27 mouse cellular contexts compared by ENCODE assay signal in genomic region chr10:128250565-128250964, GRCm38 (mm10). TPM values are rescaled to one million over a fixed set of nuclear protein-coding genes. Genes with fewer than 3 reads are reported as not detected.
DNase-seq lines count a peak whose midpoint lies in the region; ATAC-seq lines count a peak whose summit lies in the region.
"Had no signal": no experiment of that assay in that cellular context is flagged by ENCODE, and none has a peak within 500 bp of the region (broad histone marks: within the 10 kb centered on the region; RNA-seq: fewer than 3 reads in every experiment).

No protein-coding gene starts in this region.

- no peaks in the 10 kb centered on the region for H3K27me3 ChIP-seq in hindbrain, embryonic 11.5 days (ENCODE audit: control insufficient read depth, insufficient read depth, low read length)
- H3K27me3 ChIP-seq: embryonic facial prominence, embryonic 13.5 days; embryonic facial prominence, embryonic 15.5 days; forebrain, embryonic 12.5 days; forebrain, embryonic 15.5 days had no signal

- no peak overlapping the region for H3K27ac ChIP-seq in hindbrain, embryonic 11.5 days (ENCODE audit: low read depth, low read length)
- H3K27ac ChIP-seq: embryonic facial prominence, embryonic 13.5 days; embryonic facial prominence, embryonic 15.5 days; forebrain, embryonic 10.5 days; forebrain, embryonic 12.5 days; forebrain, embryonic 15.5 days had no signal

- no peak overlapping the region for H3K4me3 ChIP-seq in hindbrain, embryonic 11.5 days (ENCODE audit: low read depth, low read length)
- H3K4me3 ChIP-seq: embryonic facial prominence, embryonic 13.5 days; embryonic facial prominence, embryonic 15.5 days; erythroblast, embryonic 14.5 days; forebrain, embryonic 10.5 days; forebrain, embryonic 12.5 days; forebrain, embryonic 15.5 days had no signal

- no peak overlapping the region for H3K4me2 ChIP-seq in hindbrain, embryonic 11.5 days (replicated peaks; ENCODE audit: low read depth, low read length)
- H3K4me2 ChIP-seq: embryonic facial prominence, embryonic 13.5 days; embryonic facial prominence, embryonic 15.5 days; forebrain, embryonic 12.5 days; forebrain, embryonic 15.5 days had no signal

- WGBS in hindbrain, embryonic 11.5 days, result 98% methylated on average over 13 of the region's 13 CpGs

- no peaks in the 10 kb centered on the region for H3K4me1 ChIP-seq in hindbrain, embryonic 11.5 days (replicated peaks; ENCODE audit: control insufficient read depth, insufficient read depth, low read length)
- H3K4me1 ChIP-seq: embryonic facial prominence, embryonic 15.5 days; forebrain, embryonic 10.5 days; forebrain, embryonic 12.5 days; forebrain, embryonic 15.5 days had no signal

- H3K9me3 ChIP-seq in hindbrain, embryonic 11.5 days (ENCODE audit: control insufficient read depth, low read length), result no peaks in the 10 kb centered on the region
- H3K9me3 ChIP-seq: embryonic facial prominence, embryonic 13.5 days; embryonic facial prominence, embryonic 15.5 days; forebrain, embryonic 10.5 days; forebrain, embryonic 12.5 days; forebrain, embryonic 15.5 days had no signal

- no peak overlapping the region for H3K9ac ChIP-seq in hindbrain, embryonic 11.5 days (ENCODE audit: low read depth, low read length)
- H3K9ac ChIP-seq: embryonic facial prominence, embryonic 15.5 days; forebrain, embryonic 12.5 days; forebrain, embryonic 15.5 days; forebrain, postnatal 0 days had no signal

- ATAC-seq in granulocyte monocyte progenitor cell, adult 5-6 weeks (replicated peaks; ENCODE audit: poor library complexity, severe bottlenecking), result peak; percentile 60
- ATAC-seq in megakaryocyte progenitor cell, adult 5-6 weeks (replicated peaks; ENCODE audit: poor library complexity), result peak; percentile 11; the same call in 1 of the 2 replicates
- ATAC-seq in hindbrain, embryonic 11.5 days (ENCODE audit: low FRiP score), result no peak
- ATAC-seq: activated CD4-positive, CD25-positive, alpha-beta regulatory T cell, adult 4 months; forebrain, embryonic 15.5 days; forebrain, postnatal 0 days had no signal

- peaks cover 18% of the 10 kb centered on the region for H3K36me3 ChIP-seq in hindbrain, embryonic 11.5 days (ENCODE audit: control insufficient read depth, insufficient read depth, low read length)

- peak; percentile 61 for DNase-seq in ZHBTc4 (ENCODE audit: low read depth, low spot score)
- DNase-seq in hindbrain, embryonic 11.5 days (ENCODE audit: low spot score), result no peak
- DNase-seq in cerebellum, adult 11 months, result no peak
- DNase-seq: adrenal gland, adult 8-10 months; adrenal gland, postnatal 14 days; adrenal gland, postnatal 36 days; cerebellum, adult 18-20 months; cerebellum, adult 8-10 months; cerebellum, adult 9-11 months; cerebellum, postnatal 14 days; cerebellum, postnatal 36 days; embryo, embryonic 11 days; forebrain, postnatal 0 days had no signal

RNA-seq across cellular contexts. Expression of gene Apon, which starts 3.3 kb away (rescaled TPM):
- 0.41 and 3.2 TPM in 2 replicates for total RNA-seq in granulocyte monocyte progenitor cell, adult 5-6 weeks (2014; fragmentation: Nextera tagmentation)
- total RNA-seq in granulocyte monocyte progenitor cell, adult 5-6 weeks (2017), result 0.31 and 0.99 TPM in 2 replicates
- total RNA-seq in megakaryocyte progenitor cell, adult 5-6 weeks (2015), result 0.10 TPM in 1 of 2 replicates, not detected in the other
- 0.08 and 0.20 TPM in 2 replicates for total RNA-seq in megakaryocyte progenitor cell, adult 5-6 weeks (2017)
- 0.17 and 0.36 TPM in 2 replicates for polyA plus RNA-seq in hindbrain, embryonic 11.5 days (2014; fragmentation: Nextera tagmentation; extraction: Ambion mirVana)
- total RNA-seq: adrenal gland, adult 18-20 months; forebrain, postnatal 0 days had no signal
- polyA plus RNA-seq: activated CD4-positive, CD25-positive, alpha-beta regulatory T cell, adult 4 months; forebrain, postnatal 0 days had no signal

RNA-seq across cellular contexts. Expression of gene Apof, which starts 17.9 kb away (rescaled TPM):
- total RNA-seq in granulocyte monocyte progenitor cell, adult 5-6 weeks (2014; fragmentation: Nextera tagmentation), result not detected in 2 replicates
- total RNA-seq in granulocyte monocyte progenitor cell, adult 5-6 weeks (2017), result 0.34 and 0.57 TPM in 2 replicates
- not detected in 2 replicates for total RNA-seq in megakaryocyte progenitor cell, adult 5-6 weeks (2015)
- not detected in 2 replicates for total RNA-seq in megakaryocyte progenitor cell, adult 5-6 weeks (2017)
- not detected in 2 replicates for polyA plus RNA-seq in hindbrain, embryonic 11.5 days (2014; fragmentation: Nextera tagmentation; extraction: Ambion mirVana)
- total RNA-seq: common myeloid progenitor, adult 5-6 weeks; MEL had no signal
- polyA plus RNA-seq: activated CD4-positive, CD25-positive, alpha-beta regulatory T cell, adult 4 months; C2C12; embryonic facial prominence, embryonic 11.5 days; embryonic facial prominence, embryonic 13.5 days; embryonic facial prominence, embryonic 15.5 days; erythroblast, embryonic 14.5 days; forebrain, embryonic 10.5 days; forebrain, embryonic 12.5 days; forebrain, embryonic 15.5 days had no signal

RNA-seq across cellular contexts. Expression of gene Timeless, which starts 18.7 kb away (rescaled TPM):
- 55.4 and 70.5 TPM in 2 replicates for total RNA-seq in granulocyte monocyte progenitor cell, adult 5-6 weeks (2014; fragmentation: Nextera tagmentation)
- total RNA-seq in granulocyte monocyte progenitor cell, adult 5-6 weeks (2017), result 64.0 and 71.4 TPM in 2 replicates
- total RNA-seq in megakaryocyte progenitor cell, adult 5-6 weeks (2015), result 23.7 and 33.8 TPM in 2 replicates
- 70.4 and 86.5 TPM in 2 replicates for total RNA-seq in megakaryocyte progenitor cell, adult 5-6 weeks (2017)
- polyA plus RNA-seq in hindbrain, embryonic 11.5 days (2014; fragmentation: Nextera tagmentation; extraction: Ambion mirVana), result 43.1 and 43.8 TPM in 2 replicates

RNA-seq across cellular contexts. Expression of gene Stat2, which starts 19.8 kb away (rescaled TPM):
- total RNA-seq in granulocyte monocyte progenitor cell, adult 5-6 weeks (2014; fragmentation: Nextera tagmentation), result 26.8 and 28.5 TPM in 2 replicates
- 6.5 and 7.1 TPM in 2 replicates for total RNA-seq in granulocyte monocyte progenitor cell, adult 5-6 weeks (2017)
- total RNA-seq in megakaryocyte progenitor cell, adult 5-6 weeks (2015), result 9.6 and 9.8 TPM in 2 replicates
- total RNA-seq in megakaryocyte progenitor cell, adult 5-6 weeks (2017), result 6.8 and 8.6 TPM in 2 replicates
- polyA plus RNA-seq in hindbrain, embryonic 11.5 days (2014; fragmentation: Nextera tagmentation; extraction: Ambion mirVana), result 15.4 and 17.3 TPM in 2 replicates

RNA-seq across cellular contexts. Expression of gene Mip, which starts 24.9 kb away (rescaled TPM):
- total RNA-seq in granulocyte monocyte progenitor cell, adult 5-6 weeks (2014; fragmentation: Nextera tagmentation), result 0.75 TPM in 1 of 2 replicates, not detected in the other
- total RNA-seq in granulocyte monocyte progenitor cell, adult 5-6 weeks (2017), result not detected in 2 replicates
- total RNA-seq in megakaryocyte progenitor cell, adult 5-6 weeks (2015), result 0.22 and 0.32 TPM in 2 replicates
- total RNA-seq in megakaryocyte progenitor cell, adult 5-6 weeks (2017), result 0.10 and 0.29 TPM in 2 replicates
- 0.11 TPM in 1 of 2 replicates, not detected in the other for polyA plus RNA-seq in hindbrain, embryonic 11.5 days (2014; fragmentation: Nextera tagmentation; extraction: Ambion mirVana)
- total RNA-seq: adrenal gland, adult 18-20 months; adrenal gland, adult 8-10 months; adrenal gland, postnatal 14 days; adrenal gland, postnatal 36 days; common myeloid progenitor, adult 5-6 weeks; MEL had no signal
- polyA plus RNA-seq: activated CD4-positive, CD25-positive, alpha-beta regulatory T cell, adult 4 months; C2C12; embryonic facial prominence, embryonic 11.5 days; erythroblast, embryonic 14.5 days; forebrain, postnatal 0 days had no signal
